Mouse (Mus musculus) kidney, postnatal 0 days (tissue): Measurements from ENCODE around the gene Sema3f. TPM values are rescaled to one million over a fixed set of nuclear protein-coding genes. Genes with fewer than 3 reads are reported as not detected.

Experiments
- ATAC-seq: fragments of 200-750 bp; cut with Nextera tagmentation; replicated peaks from 2 replicates; pipeline ENCODE4 v1.8.0; 2017; ENCODE audit warnings: low read depth, moderate number of reproducible peaks, moderate TSS enrichment, moderate library complexity; ENCODE audit not compliant: low FRiP score
- DNase-seq: peaks from one replicate; pipeline ENCODE4 v3.0.0-alpha.2; 2016; ENCODE audit warnings: low spot score
- H3K27ac ChIP-seq: fragments of 300-500 bp; sonication (generic); 2 replicates; pipeline ENCODE4 v1.5.1; 2014; ENCODE audit warnings: mild to moderate bottlenecking
- H3K27me3 ChIP-seq: fragments of 300-500 bp; sonication (generic); 2 replicates; pipeline ENCODE4 v1.6.1; 2014; ENCODE audit warnings: low read length, mixed read lengths; ENCODE audit not compliant: insufficient read depth
- H3K36me3 ChIP-seq: fragments of 300-500 bp; sonication (generic); 2 replicates; pipeline ENCODE4 v1.6.1; 2014; ENCODE audit warnings: low read length, mixed read lengths; ENCODE audit not compliant: insufficient read depth
- H3K4me1 ChIP-seq: fragments of 300-500 bp; sonication (generic); replicated peaks from 2 replicates; pipeline ENCODE4 v1.6.1; 2014; ENCODE audit warnings: antibody characterized with exemption, low read length, mixed read lengths; ENCODE audit not compliant: insufficient read depth
- H3K4me2 ChIP-seq: fragments of 300-500 bp; sonication (generic); 2 replicates; pipeline ENCODE4 v1.6.1; 2014; ENCODE audit warnings: mild to moderate bottlenecking, low read length, moderate library complexity, mixed read lengths
- H3K4me3 ChIP-seq: fragments of 300-500 bp; sonication (generic); replicated peaks from 2 replicates; pipeline ENCODE4 v1.5.1; 2014; ENCODE audit warnings: low read depth, low read length
- H3K9ac ChIP-seq: fragments of 300-500 bp; sonication (generic); 2 replicates; pipeline ENCODE4 v1.6.1; 2014; ENCODE audit warnings: low read depth, low read length
- H3K9me3 ChIP-seq: fragments of 300-500 bp; sonication (generic); replicated peaks from 2 replicates; pipeline ENCODE4 v1.6.1; 2016; ENCODE audit warnings: low read length, inconsistent platforms, mixed read lengths
- CTCF ChIP-seq: IDR thresholded peaks from 2 replicates; pipeline ENCODE4 v1.5.1; 2016; ENCODE audit warnings: antibody characterized with exemption, low read depth, mild to moderate bottlenecking, moderate library complexity
- WGBS: fragments of 180-500 bp; shearing (Covaris S2); extraction: QIAGEN DNeasy Blood & Tissue Kit; methylation state at CpG from one replicate; pipeline ENCODE4 v1.1.7; 2014; 5-methylcytosine and 5-hydroxymethylcytosine counted together
- polyA plus RNA-seq: library from polyadenylated mRNA; unstranded; fragments of >200 nt; fragmentation: Nextera tagmentation; extraction: Ambion mirVana; gene quantifications from 2 replicates; pipeline ENCODE4 v1.2.1, GENCODE M21; 2015

Gene Sema3f
- polyA plus RNA-seq, 1 experiment from 2014 or later: 16.2 TPM

DNA sequence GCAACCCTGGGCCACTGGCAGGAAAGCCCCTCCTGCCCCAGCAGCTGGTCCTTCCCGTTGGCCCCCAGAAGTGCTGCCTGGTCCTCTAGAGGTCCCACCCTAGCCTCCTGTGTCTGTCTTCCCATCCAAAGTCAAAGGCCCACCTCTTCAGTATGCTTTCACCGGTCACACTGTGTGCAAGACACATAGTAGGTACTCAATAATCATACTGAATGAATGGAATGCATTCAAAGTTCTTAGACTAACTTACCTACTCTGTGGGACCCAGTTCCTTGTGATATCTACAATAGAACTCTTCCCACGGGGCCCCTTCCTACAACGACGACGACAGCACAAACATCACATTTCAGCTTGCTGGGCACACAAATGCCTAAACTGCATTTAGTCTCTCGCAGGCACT lies 45.0 kb downstream of the Sema3f start:
- Histone ChIP-seq H3K9me3 (no peaks in the 10 kb centered on the region), H3K27ac (no peak overlapping the region), H3K4me2 (no peak overlapping the region), H3K36me3 (no peaks in the 10 kb centered on the region), H3K9ac (no peak overlapping the region), H3K4me1 (peaks cover 35% of the 10 kb centered on the region), H3K27me3 (no peaks in the 10 kb centered on the region; the same call in 1 of the 2 replicates), H3K4me3 (no peak overlapping the region)
- no peak for ATAC-seq
- no peak for TF ChIP-seq CTCF
- DNase-seq: no peak
- WGBS: 79% methylated on average over 7 of the region's 7 CpGs

DNA sequence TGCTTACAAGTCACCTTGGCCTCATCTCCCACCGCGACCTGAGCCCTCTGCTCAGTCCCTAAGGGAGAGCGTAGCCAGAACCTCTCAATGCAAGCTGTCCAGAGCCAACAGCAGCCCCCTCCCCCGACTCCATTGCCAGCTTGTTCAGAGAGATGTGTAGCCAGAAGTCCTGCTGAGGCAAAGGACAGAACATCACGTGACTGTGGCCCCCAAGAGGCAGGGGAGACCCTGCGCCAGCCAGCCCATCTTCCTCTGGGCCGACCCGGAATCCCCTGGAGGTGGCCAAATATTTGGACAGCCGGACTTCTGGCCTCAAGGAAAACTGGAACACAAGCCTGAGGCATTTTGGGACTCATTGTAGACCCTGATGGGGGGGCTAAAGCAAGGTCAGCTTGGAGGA lies 46.8 kb downstream of the Sema3f start:
- Histone ChIP-seq H3K9ac (no peak overlapping the region), H3K4me3 (no peak overlapping the region), H3K4me1 (peaks cover 24% of the 10 kb centered on the region), H3K27me3 (no peaks in the 10 kb centered on the region; the same call in 1 of the 2 replicates), H3K9me3 (no peaks in the 10 kb centered on the region), H3K4me2 (no peak overlapping the region), H3K27ac (no peak overlapping the region), H3K36me3 (no peaks in the 10 kb centered on the region)
- 56% methylated on average over 9 of the region's 9 CpGs for WGBS
- ATAC-seq (no peak), DNase-seq (no peak)
- no peak for TF ChIP-seq CTCF

DNA sequence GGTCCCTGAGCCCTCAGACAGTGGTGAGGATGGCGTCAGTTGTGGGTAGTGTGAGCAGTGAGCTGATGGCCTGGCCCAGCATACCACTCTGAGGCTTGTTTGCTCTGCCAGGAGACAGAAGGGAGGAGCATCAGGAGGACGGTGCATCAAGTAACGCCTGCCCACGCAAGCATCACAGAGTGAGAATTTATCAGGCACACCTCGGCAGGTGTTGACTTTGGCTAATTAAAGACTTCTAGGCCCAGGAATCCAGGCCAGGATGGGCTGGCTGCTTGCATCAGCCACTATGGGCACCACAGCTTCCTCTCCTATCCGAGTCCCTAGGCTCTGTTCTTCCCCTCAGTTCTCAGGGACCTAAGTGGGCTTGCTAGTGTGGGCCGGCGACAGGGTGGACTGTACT lies 47.9 kb downstream of the Sema3f start:
- Histone ChIP-seq H3K4me2 (no peak overlapping the region), H3K27me3 (no peaks in the 10 kb centered on the region; the same call in 1 of the 2 replicates), H3K36me3 (no peaks in the 10 kb centered on the region), H3K9me3 (no peaks in the 10 kb centered on the region), H3K27ac (no peak overlapping the region), H3K4me1 (peaks cover 13% of the 10 kb centered on the region), H3K9ac (no peak overlapping the region), H3K4me3 (no peak overlapping the region)
- DNase-seq (no peak), ATAC-seq (no peak)
- 69% methylated on average over 8 of the region's 8 CpGs for WGBS
- no peak for TF ChIP-seq CTCF

DNA sequence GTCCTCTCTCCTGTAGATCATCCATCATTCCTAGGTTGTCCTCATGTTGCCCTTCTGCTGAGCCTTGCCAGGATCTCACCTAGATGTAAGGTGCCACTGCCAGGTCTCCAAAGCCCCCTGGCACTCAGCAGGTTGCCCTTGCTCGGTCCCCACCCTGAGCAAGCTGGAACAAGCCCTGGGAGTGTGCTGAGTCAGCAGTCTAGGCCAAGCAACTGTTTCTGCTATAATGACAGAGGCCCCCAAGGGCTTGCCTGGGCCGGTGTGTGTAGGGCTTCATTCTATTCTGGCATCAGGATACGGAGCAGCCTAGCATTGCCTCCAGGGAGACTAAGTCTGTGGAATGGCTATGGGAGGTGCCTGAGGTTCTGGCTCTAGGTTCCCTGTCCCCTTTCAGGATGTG lies 49.5 kb downstream of the Sema3f start:
- no peak for TF ChIP-seq CTCF
- no peaks in the 10 kb centered on the region for H3K9me3 ChIP-seq
- DNase-seq: no peak
- H3K4me3 ChIP-seq: no peak overlapping the region
- H3K27ac ChIP-seq: no peak overlapping the region
- no peak overlapping the region for H3K4me2 ChIP-seq
- ATAC-seq: no peak
- no peaks in the 10 kb centered on the region for H3K36me3 ChIP-seq
- no peaks in the 10 kb centered on the region; the same call in 1 of the 2 replicates for H3K4me1 ChIP-seq
- WGBS: 55% methylated on average over 3 of the region's 3 CpGs
- no peak overlapping the region for H3K9ac ChIP-seq
- H3K27me3 ChIP-seq: no peaks in the 10 kb centered on the region; the same call in 1 of the 2 replicates

DNA sequence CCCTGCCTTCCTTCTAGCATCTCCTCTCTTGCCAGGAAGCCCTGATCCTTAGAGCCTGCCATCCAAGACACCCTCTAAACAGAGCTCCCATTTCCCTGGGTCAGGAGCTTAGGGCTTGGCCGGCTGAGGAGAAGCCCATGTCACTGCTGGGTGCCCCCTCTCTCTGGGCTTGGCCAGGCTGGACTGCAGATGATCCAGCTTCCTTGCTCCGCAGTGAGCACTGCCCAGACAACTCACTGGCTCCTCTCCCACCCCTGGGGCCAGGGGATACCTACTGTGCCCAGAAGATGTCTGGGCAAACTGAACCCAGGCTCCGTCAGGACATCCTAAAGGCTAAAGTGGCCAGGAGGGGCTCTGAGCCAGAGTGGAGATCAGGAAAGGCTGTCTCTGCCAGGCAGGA lies 50.3 kb downstream of the Sema3f start:
- TF ChIP-seq CTCF: no peak
- no peak for ATAC-seq
- H3K27me3 ChIP-seq: no peaks in the 10 kb centered on the region

DNA sequence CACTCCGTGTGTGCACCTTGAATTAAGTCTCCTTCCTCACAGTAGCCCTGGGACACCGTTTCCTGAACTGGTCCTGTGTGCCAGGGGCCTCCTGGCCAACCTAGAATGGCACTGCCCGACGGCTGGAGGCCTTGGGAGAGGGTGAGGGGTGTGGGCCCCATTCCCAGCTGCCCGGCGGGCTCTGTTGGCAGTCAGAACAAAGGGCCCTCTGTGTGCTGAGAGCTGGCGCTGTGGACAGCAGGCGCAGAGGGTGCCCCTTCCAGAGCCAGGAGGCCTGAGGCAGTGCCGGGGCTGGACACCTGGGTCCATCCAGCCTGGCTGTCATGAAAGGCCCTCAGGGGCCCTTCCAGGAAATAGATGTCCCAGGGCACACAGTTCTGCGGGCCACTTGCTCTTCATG lies 50.7 kb downstream of the Sema3f start:
- no peaks in the 10 kb centered on the region for H3K27me3 ChIP-seq
- no peak overlapping the region for H3K4me3 ChIP-seq
- H3K27ac ChIP-seq: no peak overlapping the region
- no peak for TF ChIP-seq CTCF
- no peaks in the 10 kb centered on the region; the same call in 1 of the 2 replicates for H3K4me1 ChIP-seq
- H3K36me3 ChIP-seq: no peaks in the 10 kb centered on the region
- H3K9ac ChIP-seq: no peak overlapping the region
- WGBS: 79% methylated on average over 10 of the region's 10 CpGs
- DNase-seq (no peak), ATAC-seq (no peak)
- H3K9me3 ChIP-seq: no peaks in the 10 kb centered on the region
- no peak overlapping the region for H3K4me2 ChIP-seq

More for the DNA sequence above, 50.3 kb downstream of the Sema3f start:
- Histone ChIP-seq H3K4me2 (no peak overlapping the region), H3K36me3 (no peaks in the 10 kb centered on the region), H3K4me1 (no peaks in the 10 kb centered on the region; the same call in 1 of the 2 replicates), H3K9me3 (no peaks in the 10 kb centered on the region), H3K9ac (no peak overlapping the region), H3K27ac (no peak overlapping the region), H3K4me3 (no peak overlapping the region)
- no peak for DNase-seq
- WGBS: 90% methylated on average over 3 of the region's 3 CpGs

DNA sequence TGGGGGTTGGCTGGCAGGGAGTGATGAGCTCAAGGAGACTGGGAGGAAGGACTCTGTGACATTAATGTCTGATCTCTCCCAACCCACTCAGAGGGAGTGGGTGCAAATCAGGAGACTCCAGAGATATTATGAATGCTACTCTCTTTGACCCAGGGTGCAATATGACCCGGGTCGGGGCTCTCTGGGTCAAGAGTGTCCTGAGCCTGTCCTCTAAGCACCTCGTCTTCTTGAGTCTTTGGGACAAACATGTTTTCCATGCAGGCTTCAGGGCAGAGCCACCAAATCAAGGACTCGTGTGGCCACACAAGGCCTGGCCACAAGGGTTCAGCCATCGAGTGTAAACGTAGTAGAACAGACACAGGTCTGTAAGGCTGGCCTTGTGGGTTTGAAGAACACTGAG lies 52.2 kb downstream of the Sema3f start:
- ATAC-seq (no peak), DNase-seq (no peak)
- no peaks in the 10 kb centered on the region for H3K36me3 ChIP-seq
- WGBS: 77% methylated on average over 6 of the region's 6 CpGs
- no peaks in the 10 kb centered on the region for H3K27me3 ChIP-seq
- H3K9me3 ChIP-seq: no peaks in the 10 kb centered on the region
- no peak overlapping the region for H3K4me2 ChIP-seq
- H3K4me3 ChIP-seq: no peak overlapping the region
- no peaks in the 10 kb centered on the region for H3K4me1 ChIP-seq
- no peak overlapping the region for H3K9ac ChIP-seq
- TF ChIP-seq CTCF: no peak
- H3K27ac ChIP-seq: no peak overlapping the region
